7 mouse cellular contexts compared by ENCODE assay signal in the genomic region with DNA sequence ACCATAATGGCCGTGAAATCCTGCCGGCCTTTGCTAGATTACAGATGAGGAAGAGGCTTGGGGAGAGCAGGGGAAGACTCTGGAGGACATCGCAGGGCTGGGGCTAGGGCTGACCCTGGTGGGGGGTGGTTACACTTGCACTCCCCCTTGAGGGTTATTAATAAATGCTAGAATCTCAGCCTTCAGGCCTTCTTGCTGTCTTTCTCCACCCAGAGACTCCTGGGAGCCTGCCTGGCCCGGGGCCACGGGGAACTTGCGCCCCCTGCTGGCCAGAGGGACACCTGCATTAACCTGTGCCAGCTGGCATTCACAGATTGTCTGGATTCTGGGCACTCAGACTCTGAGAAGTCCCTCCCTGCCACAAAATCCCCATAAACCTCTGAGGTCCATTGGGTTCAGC. TPM values are rescaled to one million over a fixed set of nuclear protein-coding genes. Genes with fewer than 3 reads are reported as not detected.
DNase-seq lines count a peak whose midpoint lies in the region; ATAC-seq and TF ChIP-seq lines count a peak whose summit lies in the region.

No protein-coding gene starts in this region.

- no peak for TF ChIP-seq POLR2A in bone marrow macrophage, adult 2 months (IDR thresholded peaks at IDR 0.05; ENCODE audit: borderline replicate concordance, low read depth, low read length)

- peaks cover 11% of the 10 kb centered on the region for H3K4me1 ChIP-seq in bone marrow macrophage, adult 2 months (ENCODE audit: control insufficient read depth, insufficient read depth, low read length)

- TF ChIP-seq CTCF in bone marrow macrophage, adult 2 months (IDR thresholded peaks at IDR 0.05; ENCODE audit: low read depth, low read length), result peak; percentile 97
- TF ChIP-seq CTCF in layer of hippocampus, adult 2 months (conservative IDR thresholded peaks at IDR 0.05), result peak; percentile 91

- H3K27ac ChIP-seq in bone marrow macrophage, adult 2 months (ENCODE audit: insufficient read depth, low read depth, low read length), result no peak overlapping the region
- no peak overlapping the region for H3K27ac ChIP-seq in layer of hippocampus, adult 2 months

- H3K4me3 ChIP-seq in bone marrow macrophage, adult 2 months (ENCODE audit: insufficient read depth, low read length), result no peak overlapping the region
- H3K4me3 ChIP-seq in layer of hippocampus, adult 2 months, result no peak overlapping the region

- peak; percentile 34 for DNase-seq in MEL-GATA-1-ER (ENCODE audit: extremely low read depth, low read depth)
- peak; percentile 73 for DNase-seq in heart, postnatal 4 days
- DNase-seq in layer of hippocampus, adult 2 months (ENCODE audit: low spot score in 2 of 2), result peak; percentile 37 to 69
- DNase-seq in lung, postnatal 4 days, result peak; percentile 80 to 81
- DNase-seq in right cerebral cortex, postnatal 14 days, result peak; percentile 61

- ATAC-seq in erythroid progenitor cell, adult 5-6 weeks (replicated peaks; ENCODE audit: low FRiP score, poor library complexity, severe bottlenecking), result peak; percentile 50

RNA-seq across cellular contexts. Expression of gene Tmem177, which starts 18.1 kb away (rescaled TPM):
- 2.8 and 3.3 TPM in 2 replicates for polyA plus RNA-seq in bone marrow macrophage, adult 2 months (2012; ENCODE audit: insufficient read depth, insufficient read length, missing spikeins)
- 1.3 and 2.9 TPM in 2 replicates for total RNA-seq in erythroid progenitor cell, adult 5-6 weeks (2015; ENCODE audit: low replicate concordance)
- 0.53 and 2.7 TPM in 2 replicates for total RNA-seq in erythroid progenitor cell, adult 5-6 weeks (2017; ENCODE audit: low replicate concordance)
- 1 to 10 TPM; 7.3 to 8.3 TPM for total RNA-seq in heart, postnatal 4 days (2021)
- total RNA-seq in layer of hippocampus, adult 2 months (2021), result 1 to 10 TPM; 7.1 to 7.5 TPM

RNA-seq across cellular contexts. Expression of gene Ptpn4, which starts 57.5 kb away (rescaled TPM):
- polyA plus RNA-seq in bone marrow macrophage, adult 2 months (2012; ENCODE audit: insufficient read depth, insufficient read length, missing spikeins), result 2.9 and 6.6 TPM in 2 replicates
- total RNA-seq in erythroid progenitor cell, adult 5-6 weeks (2015; ENCODE audit: low replicate concordance), result 2.1 and 14.1 TPM in 2 replicates
- total RNA-seq in erythroid progenitor cell, adult 5-6 weeks (2017; ENCODE audit: low replicate concordance), result 8.1 and 21.0 TPM in 2 replicates
- total RNA-seq in heart, postnatal 4 days (2021), result 10 to 100 TPM; 25.3 to 26.9 TPM
- 10 to 100 TPM; 63.8 to 68.6 TPM for total RNA-seq in layer of hippocampus, adult 2 months (2021)
